Mouse (Mus musculus) intestine, postnatal 0 days (tissue): ENCODE measurements around the gene Mpdz. TPM values are rescaled to one million over a fixed set of nuclear protein-coding genes. Genes with fewer than 3 reads are reported as not detected.
A peak's percentile ranks its signal among the peaks of the same experiment; 100 is the strongest.

Source experiments
- ATAC-seq: fragments of 200-750 bp; cut with Nextera tagmentation; 2 replicates; pipeline ENCODE4 v1.8.0; 2017; ENCODE audit warnings: mild to moderate bottlenecking, moderate TSS enrichment, moderate library complexity
- H3K27ac ChIP-seq: fragments of 300-500 bp; sonication (generic); 2 replicates; pipeline ENCODE4 v1.5.1; 2014; ENCODE audit warnings: mild to moderate bottlenecking, low read depth, low read length, moderate library complexity
- H3K27me3 ChIP-seq: fragments of 300-500 bp; sonication (generic); replicated peaks from 2 replicates; pipeline ENCODE4 v1.6.1; 2014; ENCODE audit warnings: low read length, mixed read lengths; ENCODE audit not compliant: control insufficient read depth, insufficient read depth
- H3K36me3 ChIP-seq: fragments of 300-500 bp; sonication (generic); 2 replicates; pipeline ENCODE4 v1.6.1; 2014; ENCODE audit warnings: mild to moderate bottlenecking, moderate library complexity; ENCODE audit not compliant: control insufficient read depth, insufficient read depth
- H3K4me1 ChIP-seq: fragments of 300-500 bp; sonication (generic); replicated peaks from 2 replicates; pipeline ENCODE4 v1.6.1; 2014; ENCODE audit warnings: antibody characterized with exemption, low read length, mixed read lengths; ENCODE audit not compliant: control insufficient read depth, insufficient read depth
- H3K4me2 ChIP-seq: fragments of 300-500 bp; sonication (generic); replicated peaks from 2 replicates; pipeline ENCODE4 v1.6.1; 2014; ENCODE audit warnings: low read depth, mild to moderate bottlenecking, moderate library complexity
- H3K4me3 ChIP-seq: fragments of 300-500 bp; sonication (generic); 2 replicates; pipeline ENCODE4 v1.5.1; 2014; ENCODE audit warnings: low read depth, low read length
- H3K9ac ChIP-seq: fragments of 300-500 bp; sonication (generic); 2 replicates; pipeline ENCODE4 v1.6.1; 2014; ENCODE audit warnings: mild to moderate bottlenecking, low read depth, low read length
- H3K9me3 ChIP-seq: fragments of 300-500 bp; sonication (generic); 2 replicates; pipeline ENCODE4 v1.6.1; 2016; ENCODE audit warnings: mixed run types; ENCODE audit not compliant: control insufficient read depth
- CTCF ChIP-seq: sonication (generic); IDR thresholded peaks from 2 replicates; pipeline ENCODE4 v1.5.1; 2016; ENCODE audit warnings: low read depth, mild to moderate bottlenecking, control low read depth, antibody characterized with exemption, moderate library complexity
- WGBS: fragments of 180-500 bp; shearing (Covaris S2); extraction: QIAGEN DNeasy Blood & Tissue Kit; methylation state at CpG from one replicate; pipeline ENCODE4 v1.1.7; 2014; 5-methylcytosine and 5-hydroxymethylcytosine counted together
- polyA plus RNA-seq: library from polyadenylated mRNA; unstranded; fragments of >200 nt; fragmentation: Nextera tagmentation; extraction: Ambion mirVana; gene quantifications from 2 replicates; pipeline ENCODE4 v1.2.1, GENCODE M21; 2015

The Mpdz gene
- polyA plus RNA-seq, 1 experiment from 2014 or later, result 4.5 TPM

DNA sequence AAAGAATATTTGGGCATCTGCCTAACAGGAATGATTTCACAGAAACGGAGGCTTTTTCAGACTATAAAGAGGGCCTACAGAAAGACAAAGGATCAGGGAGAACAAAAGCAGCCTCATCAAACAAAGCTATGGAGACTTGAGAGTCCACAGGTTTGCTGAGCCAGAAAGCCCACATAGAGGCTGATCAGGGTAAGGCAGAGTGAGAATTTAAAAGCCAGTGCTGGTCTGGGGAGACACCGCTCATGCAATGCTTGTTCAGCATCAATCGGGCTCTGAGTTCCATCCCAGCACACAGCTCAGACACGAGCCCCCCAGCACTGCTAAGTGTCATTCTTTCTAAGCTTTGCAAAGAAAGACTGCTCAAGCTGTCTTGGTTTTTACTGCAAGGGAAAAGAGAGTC lies 162.5 kb downstream of the Mpdz start:
- no peaks in the 10 kb centered on the region for H3K27me3 ChIP-seq
- no peaks in the 10 kb centered on the region for H3K4me1 ChIP-seq
- H3K36me3 ChIP-seq, result no peaks in the 10 kb centered on the region
- TF ChIP-seq CTCF, result no peak
- no peak for ATAC-seq
- H3K27ac ChIP-seq, result no peak overlapping the region
- 73% methylated on average over 4 of the region's 4 CpGs for WGBS
- no peak overlapping the region for H3K4me2 ChIP-seq
- no peaks in the 10 kb centered on the region for H3K9me3 ChIP-seq
- no peak overlapping the region for H3K9ac ChIP-seq
- no peak overlapping the region for H3K4me3 ChIP-seq

DNA sequence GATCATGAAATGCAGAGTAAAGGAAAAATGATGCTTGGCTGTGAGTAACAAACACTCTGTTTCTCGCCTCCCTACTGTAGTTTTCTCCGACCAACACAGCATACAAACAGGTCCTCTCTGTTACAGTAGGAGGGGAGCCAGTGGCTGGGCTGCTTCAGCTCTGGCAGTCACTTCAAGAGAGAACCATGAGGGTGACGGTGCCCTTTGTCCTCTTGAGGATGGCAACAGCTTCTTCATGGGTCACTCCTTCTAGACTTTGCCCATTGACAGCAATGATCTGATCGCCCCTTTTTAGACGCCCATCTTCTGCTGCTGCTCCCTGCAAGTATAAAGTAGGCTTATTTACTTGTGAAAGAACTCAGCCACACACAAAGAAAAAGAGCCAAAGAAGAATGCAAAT lies 163.2 kb downstream of the Mpdz start:
- no peaks in the 10 kb centered on the region for H3K36me3 ChIP-seq
- WGBS, result 76% methylated on average over 5 of the region's 5 CpGs
- H3K4me3 ChIP-seq, result no peak overlapping the region
- no peak overlapping the region for H3K9ac ChIP-seq
- no peaks in the 10 kb centered on the region; the same call in 1 of the 2 replicates for H3K4me1 ChIP-seq
- ATAC-seq, result no peak
- no peak overlapping the region for H3K4me2 ChIP-seq
- no peaks in the 10 kb centered on the region for H3K9me3 ChIP-seq
- no peak for TF ChIP-seq CTCF
- H3K27me3 ChIP-seq, result no peaks in the 10 kb centered on the region
- no peak overlapping the region for H3K27ac ChIP-seq

DNA sequence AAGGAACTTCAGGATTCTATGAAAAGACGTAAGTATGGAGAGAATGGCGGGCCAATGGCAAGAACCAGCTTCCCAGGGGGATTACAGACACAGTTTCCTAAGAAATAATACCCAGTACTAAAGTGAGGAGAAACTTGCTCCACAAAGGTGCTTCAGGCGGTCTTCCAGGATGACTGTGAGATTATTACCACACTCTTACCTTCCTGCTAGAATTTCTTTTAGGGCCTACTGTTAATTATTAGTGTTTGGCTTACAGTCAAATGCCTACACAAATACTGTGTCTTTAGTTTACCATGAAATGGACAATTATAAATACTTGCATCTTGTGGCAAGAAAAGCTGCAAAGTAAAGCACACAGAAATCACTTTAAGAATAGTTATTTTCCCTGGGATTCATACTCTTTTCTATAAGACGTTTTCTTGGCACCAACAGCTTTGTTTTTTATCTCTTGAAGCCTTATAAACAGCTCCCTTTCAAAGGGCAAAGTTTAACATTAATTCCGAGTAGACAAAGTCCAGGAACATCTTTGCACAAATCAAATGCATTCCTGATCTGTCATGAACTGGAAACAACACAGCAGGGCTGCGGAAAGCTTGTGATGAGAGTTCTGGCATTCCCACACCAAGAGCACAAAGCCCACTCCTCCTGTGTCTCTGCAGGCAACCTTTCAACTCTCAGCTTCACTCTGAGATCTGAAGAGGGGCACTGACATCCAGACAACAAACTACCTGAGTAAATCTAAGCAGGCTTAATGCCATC lies 166.5 kb downstream of the Mpdz start:
- ATAC-seq, result peak; percentile 79
- Histone ChIP-seq H3K36me3 (no peaks in the 10 kb centered on the region), H3K4me2 (no peak overlapping the region), H3K27ac (peak overlapping the region; percentile 31; the same call in 1 of the 2 replicates), H3K9ac (no peak overlapping the region), H3K27me3 (no peaks in the 10 kb centered on the region), H3K4me1 (no peaks in the 10 kb centered on the region; the same call in 1 of the 2 replicates), H3K9me3 (no peaks in the 10 kb centered on the region), H3K4me3 (no peak overlapping the region)
- 39% methylated on average over 6 of the region's 6 CpGs for WGBS
- no peak for TF ChIP-seq CTCF

DNA sequence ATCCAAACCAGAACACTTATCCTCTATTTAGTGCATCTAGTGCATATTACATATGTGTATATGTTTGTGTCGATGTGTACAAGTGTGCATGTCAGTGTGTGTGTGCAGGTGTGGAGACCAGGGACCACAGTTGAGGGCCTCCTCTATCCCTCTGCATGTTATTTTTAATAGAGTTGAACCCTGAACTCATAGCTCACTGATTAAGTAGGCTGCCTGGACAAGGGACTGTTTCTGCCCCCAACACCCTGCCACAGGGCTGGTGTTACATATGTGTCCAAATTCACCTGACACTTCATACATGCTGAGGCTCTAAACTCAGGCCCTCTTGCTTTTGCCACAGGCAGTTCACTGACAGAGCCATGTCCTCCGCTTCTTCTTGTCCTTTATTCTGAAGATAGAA lies 169.5 kb downstream of the Mpdz start:
- Histone ChIP-seq H3K4me2 (no peak overlapping the region), H3K9ac (no peak overlapping the region), H3K27ac (no peak overlapping the region), H3K36me3 (no peaks in the 10 kb centered on the region), H3K9me3 (no peaks in the 10 kb centered on the region), H3K4me3 (no peak overlapping the region), H3K27me3 (no peaks in the 10 kb centered on the region), H3K4me1 (no peaks in the 10 kb centered on the region; the same call in 1 of the 2 replicates)
- ATAC-seq, result no peak
- TF ChIP-seq CTCF, result no peak
- WGBS, result 91% methylated on average over 2 of the region's 2 CpGs

DNA sequence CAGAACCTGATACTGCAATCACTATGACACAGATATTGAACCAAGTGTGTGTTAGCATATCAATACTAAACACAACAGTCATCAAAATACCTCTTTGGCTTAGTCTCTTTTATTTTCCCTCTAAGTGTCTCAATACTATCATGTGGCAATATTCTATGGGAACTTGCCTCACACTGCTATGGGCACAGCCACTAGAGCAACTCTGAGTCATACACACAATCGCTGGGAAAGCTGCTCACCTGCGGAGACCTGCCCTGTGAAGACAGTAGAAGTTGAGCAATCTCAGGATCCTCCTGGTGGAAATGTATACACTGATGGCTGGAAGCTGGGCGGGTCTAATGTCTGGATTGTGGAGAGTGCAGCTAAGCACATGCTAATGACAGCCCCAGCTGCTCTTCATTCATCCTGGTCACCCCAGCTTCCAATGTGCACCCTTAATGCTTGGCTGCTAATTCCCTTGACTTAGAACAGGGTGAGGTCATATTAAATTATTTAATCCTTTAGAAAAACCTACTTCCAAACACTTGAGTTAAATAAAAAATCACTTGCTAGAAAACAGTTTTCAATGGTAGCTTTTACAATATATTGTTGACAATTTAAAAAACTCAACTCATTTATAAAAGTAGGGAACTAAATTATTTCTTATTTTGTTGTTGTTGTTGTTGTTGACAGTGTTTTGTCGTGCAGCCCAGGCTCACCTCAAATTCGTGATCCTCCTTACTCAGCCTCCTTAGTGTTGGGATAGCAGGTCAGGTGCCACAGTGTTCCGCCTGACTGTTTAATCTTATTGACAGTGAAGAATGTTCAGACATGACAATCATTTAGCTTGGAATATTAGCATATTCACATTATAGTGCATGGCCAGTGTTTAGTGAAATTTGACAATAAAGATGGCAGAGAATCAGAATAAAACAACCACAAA lies 189.5 kb downstream of the Mpdz start:
- H3K4me1 ChIP-seq, result no peaks in the 10 kb centered on the region
- WGBS, result 63% methylated on average over 6 of the region's 6 CpGs
- ATAC-seq, result peak; percentile 89

DNA sequence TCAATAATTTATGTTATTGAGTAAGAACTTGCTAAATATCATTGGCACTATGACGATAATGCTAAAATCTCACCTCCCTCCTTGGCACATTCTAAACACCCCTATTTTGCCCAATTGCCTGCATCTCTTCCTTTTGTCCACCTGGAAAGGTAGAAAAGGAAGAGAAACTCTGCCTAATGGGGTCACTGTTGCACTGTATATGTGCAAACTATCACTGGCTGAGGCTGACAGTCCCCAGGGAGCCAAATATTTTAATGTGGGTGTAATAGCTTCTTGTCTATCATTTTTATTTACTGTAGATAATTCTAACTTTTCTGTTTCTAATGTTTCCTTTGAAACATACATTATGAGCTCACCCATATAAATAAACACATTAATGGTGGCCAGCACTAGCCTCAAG lies 190.3 kb downstream of the Mpdz start:
- Histone ChIP-seq H3K4me1 (no peaks in the 10 kb centered on the region), H3K9ac (no peak overlapping the region), H3K27me3 (no peaks in the 10 kb centered on the region), H3K4me3 (no peak overlapping the region), H3K27ac (no peak overlapping the region), H3K4me2 (no peak overlapping the region), H3K9me3 (no peaks in the 10 kb centered on the region), H3K36me3 (no peaks in the 10 kb centered on the region)
- WGBS, result 95% methylated on average over 1 of the region's 1 CpGs
- no peak for ATAC-seq
- TF ChIP-seq CTCF, result no peak

More for the DNA sequence above, 189.5 kb downstream of the Mpdz start:
- Histone ChIP-seq H3K27me3 (no peaks in the 10 kb centered on the region), H3K4me2 (no peak overlapping the region), H3K4me3 (no peak overlapping the region), H3K9ac (no peak overlapping the region), H3K36me3 (no peaks in the 10 kb centered on the region), H3K9me3 (no peaks in the 10 kb centered on the region), H3K27ac (no peak overlapping the region)
- no peak for TF ChIP-seq CTCF
